In genomic region chr4:136461761-136462085, GRCm38 (mm10) we compare ENCODE assay signal across 8 mouse cellular contexts. TPM values are rescaled to one million over a fixed set of nuclear protein-coding genes. Genes with fewer than 3 reads are reported as not detected.
DNase-seq lines count a peak whose midpoint lies in the region; ATAC-seq and TF ChIP-seq lines count a peak whose summit lies in the region.

No protein-coding gene starts in this region.

- peak overlapping the region; percentile 67 to 72 for H3K4me3 ChIP-seq in heart, embryonic 14.5 days (ENCODE audit: control insufficient read depth in 1 of 2, insufficient read depth in 1 of 2, low read depth in 1 of 2, low read length in 2 of 2)
- H3K4me3 ChIP-seq in forebrain, postnatal 0 days (ENCODE audit: low read depth, low read length), result peak overlapping the region; percentile 54
- H3K4me3 ChIP-seq in midbrain, embryonic 10.5 days, result peak overlapping the region; percentile 90

- no peaks in the 10 kb centered on the region for H3K9me3 ChIP-seq in heart, embryonic 14.5 days (ENCODE audit: control insufficient read depth, low read length)
- H3K9me3 ChIP-seq in forebrain, postnatal 0 days (ENCODE audit: low read length), result no peaks in the 10 kb centered on the region
- H3K9me3 ChIP-seq in midbrain, embryonic 10.5 days (replicated peaks), result no peaks in the 10 kb centered on the region

- peak overlapping the region; percentile 89 for H3K4me2 ChIP-seq in heart, embryonic 14.5 days (ENCODE audit: low read length)
- peak overlapping the region; percentile 88 for H3K4me2 ChIP-seq in forebrain, postnatal 0 days (ENCODE audit: low read depth)

- 0 out of 2 replicates have a peak, but pooled peaks cover 4% of the 10 kb centered on the region for H3K27me3 ChIP-seq in heart, embryonic 14.5 days (ENCODE audit: control insufficient read depth, insufficient read depth, low read length)
- H3K27me3 ChIP-seq in forebrain, postnatal 0 days (ENCODE audit: insufficient read depth, low read length), result peaks cover 3% of the 10 kb centered on the region; the same call in 1 of the 2 replicates
- peaks cover 67% of the 10 kb centered on the region for H3K27me3 ChIP-seq in midbrain, embryonic 10.5 days (ENCODE audit: low read depth, poor library complexity, severe bottlenecking)

- ATAC-seq in heart, embryonic 14.5 days (ENCODE audit: insufficient number of reproducible peaks, insufficient read depth, low FRiP score, low read depth), result no peak
- ATAC-seq in forebrain, postnatal 0 days, result no peak; the same call in 1 of the 2 replicates
- no peak for ATAC-seq in cerebellum, adult (ENCODE audit: insufficient number of reproducible peaks, low FRiP score, low TSS enrichment)

- WGBS in heart, embryonic 14.5 days, result 12% methylated on average over 6 of the region's 6 CpGs
- WGBS in forebrain, postnatal 0 days, result 18% methylated on average over 6 of the region's 6 CpGs
- 9% methylated on average over 6 of the region's 6 CpGs for WGBS in midbrain, embryonic 10.5 days

- H3K9ac ChIP-seq in heart, embryonic 14.5 days (ENCODE audit: low read length), result peak overlapping the region; percentile 80
- peak overlapping the region; percentile 74 for H3K9ac ChIP-seq in forebrain, postnatal 0 days

- H3K4me1 ChIP-seq in heart, embryonic 14.5 days (ENCODE audit: control insufficient read depth in 2 of 2, insufficient read depth in 2 of 2, low read length in 2 of 2), result peaks cover 12 to 15% of the 10 kb centered on the region in 2 experiments
- peaks cover 5% of the 10 kb centered on the region; the same call in 1 of the 2 replicates for H3K4me1 ChIP-seq in forebrain, postnatal 0 days (ENCODE audit: insufficient read depth)
- peaks cover 40% of the 10 kb centered on the region for H3K4me1 ChIP-seq in midbrain, embryonic 10.5 days

- no peak for TF ChIP-seq CTCF in forebrain, postnatal 0 days (IDR thresholded peaks at IDR 0.05; ENCODE audit: low read depth)

- no peak for DNase-seq in heart, adult 11 months
- peak; percentile 26 for DNase-seq in MN1 (ENCODE audit: low spot score)
- no peak for DNase-seq in forebrain, postnatal 0 days
- DNase-seq in midbrain, embryonic 10.5 days (ENCODE audit: low spot score), result no peak
- DNase-seq in adrenal gland, postnatal 25 days, result no peak
- no peak for DNase-seq in left cerebral cortex, adult 18-20 months (ENCODE audit: low spot score in 2 of 2)

- H3K36me3 ChIP-seq in heart, embryonic 14.5 days (ENCODE audit: control insufficient read depth, insufficient read depth, low read length), result no peaks in the 10 kb centered on the region
- no peaks in the 10 kb centered on the region for H3K36me3 ChIP-seq in forebrain, postnatal 0 days (ENCODE audit: insufficient read depth)
- H3K36me3 ChIP-seq in midbrain, embryonic 10.5 days, result no peaks in the 10 kb centered on the region

- H3K27ac ChIP-seq in heart, embryonic 14.5 days (replicated peaks in 1 of 2; ENCODE audit: control insufficient read depth in 1 of 2, insufficient read depth in 1 of 2, low read depth in 2 of 2, low read length in 2 of 2), result peak overlapping the region; percentile 42 to 73
- H3K27ac ChIP-seq in forebrain, postnatal 0 days (ENCODE audit: low read depth, low read length), result no peak overlapping the region
- H3K27ac ChIP-seq in midbrain, embryonic 10.5 days (replicated peaks), result peak overlapping the region; percentile 89

RNA-seq across cellular contexts. Expression of gene 6030445D17Rik, which starts 0.3 kb away (rescaled TPM):
- 0.26 and 0.30 TPM in 2 replicates for polyA plus RNA-seq in heart, embryonic 14.5 days (2014; fragmentation: Nextera tagmentation; extraction: Ambion mirVana)
- total RNA-seq in forebrain, postnatal 0 days (2014; rRNA removed), result 0.23 and 0.29 TPM in 2 replicates
- 0.10 and 0.23 TPM in 2 replicates for polyA plus RNA-seq in forebrain, postnatal 0 days (2015; fragmentation: Nextera tagmentation; extraction: Ambion mirVana)
- polyA plus RNA-seq in midbrain, embryonic 10.5 days (2016; fragmentation: Nextera tagmentation; extraction: Ambion mirVana), result 0.23 and 0.37 TPM in 2 replicates
- total RNA-seq in adrenal gland, postnatal 25 days (2021), result 0.30 and 0.71 TPM in 2 replicates
- under 1 TPM; 0.21 to 0.70 TPM for total RNA-seq in left cerebral cortex, adult 18-20 months (2021)

RNA-seq across cellular contexts. Expression of gene Luzp1, which starts 7.8 kb away (rescaled TPM):
- polyA plus RNA-seq in heart, embryonic 14.5 days (2014; fragmentation: Nextera tagmentation; extraction: Ambion mirVana), result 90.5 and 95.6 TPM in 2 replicates
- total RNA-seq in forebrain, postnatal 0 days (2014; rRNA removed), result 11.6 and 20.8 TPM in 2 replicates
- 34.8 and 50.0 TPM in 2 replicates for polyA plus RNA-seq in forebrain, postnatal 0 days (2015; fragmentation: Nextera tagmentation; extraction: Ambion mirVana)
- 119 and 135 TPM in 2 replicates for polyA plus RNA-seq in midbrain, embryonic 10.5 days (2016; fragmentation: Nextera tagmentation; extraction: Ambion mirVana)
- total RNA-seq in adrenal gland, postnatal 25 days (2021), result 30.6 and 37.2 TPM in 2 replicates
- total RNA-seq in left cerebral cortex, adult 18-20 months (2021), result 10 to 100 TPM; 83.9 to 88.2 TPM

RNA-seq across cellular contexts. Expression of gene Htr1d, which starts 38.4 kb away (rescaled TPM):
- 0.11 TPM in 1 of 2 replicates, not detected in the other for polyA plus RNA-seq in heart, embryonic 14.5 days (2014; fragmentation: Nextera tagmentation; extraction: Ambion mirVana)
- 2.0 and 2.4 TPM in 2 replicates for total RNA-seq in forebrain, postnatal 0 days (2014; rRNA removed)
- polyA plus RNA-seq in forebrain, postnatal 0 days (2015; fragmentation: Nextera tagmentation; extraction: Ambion mirVana), result 2.4 and 3.1 TPM in 2 replicates
- polyA plus RNA-seq in midbrain, embryonic 10.5 days (2016; fragmentation: Nextera tagmentation; extraction: Ambion mirVana), result 0.23 and 0.39 TPM in 2 replicates
- total RNA-seq in adrenal gland, postnatal 25 days (2021), result not detected in 2 replicates
- total RNA-seq in left cerebral cortex, adult 18-20 months (2021), result 1 to 10 TPM; 5.7 to 5.9 TPM
